Mouse (Mus musculus): ENCODE results near the gene Ankib1. TPM values are rescaled to one million over a fixed set of nuclear protein-coding genes. Genes with fewer than 3 reads are reported as not detected.
"Not testable (repeated sequence)": the region's sequence is repeated elsewhere in the genome, so short reads cannot be mapped to it uniquely, and the experiment has no call there.

The Ankib1 gene
- polyA plus RNA-seq, 1 experiment from 2014 or later: 17.4 TPM

GRCm38 (mm10) chr5:3657085-3657484 is 145.6 kb downstream of the Ankib1 start, which contains the start of gene Gatad1:
Gene Gatad1, minus strand, starts transcription at chr5:3657185.
- no peak within 1 kb of the TSS for H3K9ac ChIP-seq (ENCODE audit: low read length)
- no peaks in the 10 kb centered on the region for H3K36me3 ChIP-seq (ENCODE audit: control insufficient read depth, insufficient read depth, low read length)
- no peaks in the 10 kb centered on the region for H3K4me1 ChIP-seq (ENCODE audit: control insufficient read depth, insufficient read depth, low read length)
- DNase-seq (ENCODE audit: low spot score): no peak
- H3K4me2 ChIP-seq (ENCODE audit: low read length): no peak within 1 kb of the TSS
- H3K27ac ChIP-seq (ENCODE audit: low read depth, low read length): no peak within 1 kb of the TSS
- H3K27me3 ChIP-seq (replicated peaks; ENCODE audit: control insufficient read depth, insufficient read depth, low read length): no peaks in the 10 kb centered on the region
- 74% methylated on average over 5 of the region's 5 CpGs for WGBS
- H3K4me3 ChIP-seq (ENCODE audit: low read depth, low read length): no peak within 1 kb of the TSS
- ATAC-seq: no peak
- H3K9me3 ChIP-seq (replicated peaks; ENCODE audit: control insufficient read depth, low read length): no peaks in the 10 kb centered on the region

GRCm38 (mm10) chr5:3653801-3654200 is 148.9 kb downstream of the Ankib1 start:
- ATAC-seq (no peak), DNase-seq (ENCODE audit: low spot score) (no peak)
- Histone ChIP-seq H3K9me3 (replicated peaks; ENCODE audit: control insufficient read depth, low read length) (no peaks in the 10 kb centered on the region), H3K27me3 (replicated peaks; ENCODE audit: control insufficient read depth, insufficient read depth, low read length) (no peaks in the 10 kb centered on the region), H3K27ac (ENCODE audit: low read depth, low read length) (no peak overlapping the region), H3K4me3 (ENCODE audit: low read depth, low read length) (no peak overlapping the region), H3K9ac (ENCODE audit: low read length) (no peak overlapping the region), H3K4me1 (ENCODE audit: control insufficient read depth, insufficient read depth, low read length) (no peaks in the 10 kb centered on the region), H3K4me2 (ENCODE audit: low read length) (no peak overlapping the region), H3K36me3 (ENCODE audit: control insufficient read depth, insufficient read depth, low read length) (no peaks in the 10 kb centered on the region)
- WGBS: 93% methylated on average over 4 of the region's 4 CpGs

- 93% methylated on average over 15 of the region's 25 CpGs for WGBS
- not testable (repeated sequence) for H3K27me3 ChIP-seq (replicated peaks; ENCODE audit: control insufficient read depth, insufficient read depth, low read length); H3K4me3 ChIP-seq (ENCODE audit: low read depth, low read length); H3K4me2 ChIP-seq (ENCODE audit: low read length); H3K27ac ChIP-seq (ENCODE audit: low read depth, low read length); ATAC-seq; H3K9ac ChIP-seq (ENCODE audit: low read length); H3K36me3 ChIP-seq (ENCODE audit: control insufficient read depth, insufficient read depth, low read length); H3K9me3 ChIP-seq (replicated peaks; ENCODE audit: control insufficient read depth, low read length); DNase-seq (ENCODE audit: low spot score); H3K4me1 ChIP-seq (ENCODE audit: control insufficient read depth, insufficient read depth, low read length)
These were observed 149.7 kb downstream of the Ankib1 start for GRCm38 (mm10) chr5:3652903-3653575.

GRCm38 (mm10) chr5:3651621-3652020 is 151.1 kb downstream of the Ankib1 start:
- DNase-seq (ENCODE audit: low spot score) (no peak), ATAC-seq (no peak)
- H3K4me1 ChIP-seq (ENCODE audit: control insufficient read depth, insufficient read depth, low read length): peaks cover 2% of the 10 kb centered on the region
- 85% methylated on average over 5 of the region's 5 CpGs for WGBS
- no peak overlapping the region for H3K9ac ChIP-seq (ENCODE audit: low read length)
- no peak overlapping the region for H3K27ac ChIP-seq (ENCODE audit: low read depth, low read length)
- no peak overlapping the region for H3K4me2 ChIP-seq (ENCODE audit: low read length)
- no peaks in the 10 kb centered on the region for H3K36me3 ChIP-seq (ENCODE audit: control insufficient read depth, insufficient read depth, low read length)
- no peaks in the 10 kb centered on the region for H3K9me3 ChIP-seq (replicated peaks; ENCODE audit: control insufficient read depth, low read length)
- H3K4me3 ChIP-seq (ENCODE audit: low read depth, low read length): no peak overlapping the region
- H3K27me3 ChIP-seq (replicated peaks; ENCODE audit: control insufficient read depth, insufficient read depth, low read length): no peaks in the 10 kb centered on the region

- no peaks in the 10 kb centered on the region for H3K36me3 ChIP-seq (ENCODE audit: control insufficient read depth, insufficient read depth, low read length)
- WGBS: 70% methylated on average over 6 of the region's 6 CpGs
These were observed 151.8 kb downstream of the Ankib1 start, which contains the start of gene Tmbim7 for GRCm38 (mm10) chr5:3650881-3651280. Gene Tmbim7, plus strand, starts transcription at chr5:3651181.

GRCm38 (mm10) chr5:3648849-3649210 is 153.9 kb downstream of the Ankib1 start:
- 79% methylated on average over 4 of the region's 4 CpGs for WGBS
- no peak overlapping the region for H3K4me3 ChIP-seq (ENCODE audit: low read depth, low read length)
- H3K9me3 ChIP-seq (replicated peaks; ENCODE audit: control insufficient read depth, low read length): no peaks in the 10 kb centered on the region
- H3K27ac ChIP-seq (ENCODE audit: low read depth, low read length): no peak overlapping the region
- H3K4me1 ChIP-seq (ENCODE audit: control insufficient read depth, insufficient read depth, low read length): peaks cover 8% of the 10 kb centered on the region
- H3K36me3 ChIP-seq (ENCODE audit: control insufficient read depth, insufficient read depth, low read length): peaks cover 8% of the 10 kb centered on the region
- no peaks in the 10 kb centered on the region for H3K27me3 ChIP-seq (replicated peaks; ENCODE audit: control insufficient read depth, insufficient read depth, low read length)
- H3K9ac ChIP-seq (ENCODE audit: low read length): no peak overlapping the region
- ATAC-seq (no peak), DNase-seq (ENCODE audit: low spot score) (no peak)
- no peak overlapping the region for H3K4me2 ChIP-seq (ENCODE audit: low read length)

More at GRCm38 (mm10) chr5:3650881-3651280, 151.8 kb downstream of the Ankib1 start, which contains the start of gene Tmbim7:
- H3K27me3 ChIP-seq (replicated peaks; ENCODE audit: control insufficient read depth, insufficient read depth, low read length): no peaks in the 10 kb centered on the region
- no peak within 1 kb of the TSS for H3K27ac ChIP-seq (ENCODE audit: low read depth, low read length)
- no peaks in the 10 kb centered on the region for H3K9me3 ChIP-seq (replicated peaks; ENCODE audit: control insufficient read depth, low read length)
- DNase-seq (ENCODE audit: low spot score) (no peak), ATAC-seq (no peak)
- peaks cover 3% of the 10 kb centered on the region for H3K4me1 ChIP-seq (ENCODE audit: control insufficient read depth, insufficient read depth, low read length)
- no peak within 1 kb of the TSS for H3K9ac ChIP-seq (ENCODE audit: low read length)
- H3K4me3 ChIP-seq (ENCODE audit: low read depth, low read length): no peak within 1 kb of the TSS
- H3K4me2 ChIP-seq (ENCODE audit: low read length): no peak within 1 kb of the TSS

- H3K4me1 ChIP-seq (ENCODE audit: control insufficient read depth, insufficient read depth, low read length): peaks cover 8% of the 10 kb centered on the region
- H3K9ac ChIP-seq (ENCODE audit: low read length): no peak overlapping the region
- H3K4me2 ChIP-seq (ENCODE audit: low read length): peak overlapping the region; percentile 58; the same call in 1 of the 2 replicates
- no peak overlapping the region for H3K27ac ChIP-seq (ENCODE audit: low read depth, low read length)
- H3K4me3 ChIP-seq (ENCODE audit: low read depth, low read length): no peak overlapping the region
- DNase-seq (ENCODE audit: low spot score) (no peak), ATAC-seq (peak; percentile 4; the same call in 1 of the 2 replicates)
- H3K27me3 ChIP-seq (replicated peaks; ENCODE audit: control insufficient read depth, insufficient read depth, low read length): no peaks in the 10 kb centered on the region
- no peaks in the 10 kb centered on the region for H3K9me3 ChIP-seq (replicated peaks; ENCODE audit: control insufficient read depth, low read length)
- 62% methylated on average over 4 of the region's 4 CpGs for WGBS
- peaks cover 11% of the 10 kb centered on the region for H3K36me3 ChIP-seq (ENCODE audit: control insufficient read depth, insufficient read depth, low read length)
These were observed 154.4 kb downstream of the Ankib1 start for GRCm38 (mm10) chr5:3648206-3648848.

- H3K9me3 ChIP-seq (replicated peaks; ENCODE audit: control insufficient read depth, low read length): no peaks in the 10 kb centered on the region
- peak; percentile 97 for ATAC-seq
- peak overlapping the region; percentile 90 for H3K27ac ChIP-seq (ENCODE audit: low read depth, low read length)
- H3K27me3 ChIP-seq (replicated peaks; ENCODE audit: control insufficient read depth, insufficient read depth, low read length): no peaks in the 10 kb centered on the region
- H3K4me1 ChIP-seq (ENCODE audit: control insufficient read depth, insufficient read depth, low read length): peaks cover 8% of the 10 kb centered on the region
- H3K4me3 ChIP-seq (ENCODE audit: low read depth, low read length): peak overlapping the region; percentile 92
- peak overlapping the region; percentile 90 for H3K9ac ChIP-seq (ENCODE audit: low read length)
- DNase-seq (ENCODE audit: low spot score): peak; percentile 92
- peaks cover 15% of the 10 kb centered on the region for H3K36me3 ChIP-seq (ENCODE audit: control insufficient read depth, insufficient read depth, low read length)
- WGBS: 1% methylated on average over 12 of the region's 46 CpGs
- peak overlapping the region; percentile 58 for H3K4me2 ChIP-seq (ENCODE audit: low read length)
These were observed 155.0 kb downstream of the Ankib1 start for GRCm38 (mm10) chr5:3647708-3648121.

All from forebrain, embryonic 14.5 days (tissue).